Mouse (Mus musculus) urinary bladder, postnatal 36 days (tissue): ENCODE measurements around the gene Map3k6.

Source experiments
- DNase-seq, 2 experiments: peaks; one replicate each; pipeline ENCODE4 v3.0.0; 2022; ENCODE audit warnings: low spot score in 2 of 2, mixed read lengths in 1 of 2

The Map3k6 gene

GRCm38 (mm10) chr4:133252089-133252488 is 11.5 kb downstream of the Map3k6 start:
- DNase-seq = no peak

- no peak for DNase-seq
These were observed 12.8 kb downstream of the Map3k6 start for GRCm38 (mm10) chr4:133253412-133253811.

- DNase-seq = no peak
These were observed 14.8 kb downstream of the Map3k6 start for GRCm38 (mm10) chr4:133255392-133255791.

GRCm38 (mm10) chr4:133256820-133257219 is 16.2 kb downstream of the Map3k6 start:
- no peak for DNase-seq

GRCm38 (mm10) chr4:133257230-133257629 is 16.6 kb downstream of the Map3k6 start:
- peak in 1 of 2 experiments; percentile 47 for DNase-seq

- peak; percentile 55 to 73 for DNase-seq
These were observed 17.3 kb downstream of the Map3k6 start for GRCm38 (mm10) chr4:133257798-133258408.

- DNase-seq = peak in 1 of 2 experiments; percentile 65
These were observed 21.2 kb downstream of the Map3k6 start for GRCm38 (mm10) chr4:133261641-133262374.

GRCm38 (mm10) chr4:133262375-133262765 is 21.8 kb downstream of the Map3k6 start:
- DNase-seq = no peak

GRCm38 (mm10) chr4:133262882-133263281 is 22.3 kb downstream of the Map3k6 start, which contains the start of gene Sytl1:
Gene Sytl1 (minus strand): TSS chr4:133263113.
- no peak for DNase-seq

- no peak for DNase-seq
These were observed 23.1 kb downstream of the Map3k6 start for GRCm38 (mm10) chr4:133263756-133264155.

GRCm38 (mm10) chr4:133264559-133264958 is 23.9 kb downstream of the Map3k6 start:
- no peak for DNase-seq

GRCm38 (mm10) chr4:133265297-133265696 is 24.7 kb downstream of the Map3k6 start:
- DNase-seq = no peak

GRCm38 (mm10) chr4:133265759-133266158 is 25.1 kb downstream of the Map3k6 start:
- DNase-seq = no peak

- DNase-seq = peak in 1 of 2 experiments; percentile 40
These were observed 25.7 kb downstream of the Map3k6 start for GRCm38 (mm10) chr4:133266248-133266880.

- DNase-seq = no peak
These were observed 28.3 kb downstream of the Map3k6 start for GRCm38 (mm10) chr4:133268931-133269330.

GRCm38 (mm10) chr4:133269596-133269995 is 29.0 kb downstream of the Map3k6 start:
- peak in 1 of 2 experiments; percentile 50 for DNase-seq

GRCm38 (mm10) chr4:133270929-133271328 is 30.3 kb downstream of the Map3k6 start:
- no peak for DNase-seq

- DNase-seq = peak; percentile 95
These were observed 36.7 kb downstream of the Map3k6 start, which contains the start of gene Tmem222 for GRCm38 (mm10) chr4:133277104-133278026. Gene Tmem222 (minus strand): TSS chr4:133277792.

GRCm38 (mm10) chr4:133278067-133278466 is 37.4 kb downstream of the Map3k6 start:
- DNase-seq = no peak

GRCm38 (mm10) chr4:133278482-133278881 is 37.9 kb downstream of the Map3k6 start:
- no peak for DNase-seq

GRCm38 (mm10) chr4:133281513-133281912 is 40.9 kb downstream of the Map3k6 start:
- no peak for DNase-seq
